Mouse (Mus musculus) small intestine, adult 2 months (tissue): ENCODE measurements at regions not wholly inside any gene's neighbourhood (a gene's known extent, or its start where the extent isn't known, plus 50 kb on each side); places are given as distances from the start of the nearest gene placed in this dataset.

Source experiments
- H3K27ac ChIP-seq: fragments of 200-500 bp; 2 replicates; pipeline ENCODE4 v1.5.1; 2012; ENCODE audit warnings: low read depth, low read length, control low read depth, inconsistent platforms; ENCODE audit not compliant: insufficient read depth
- H3K27me3 ChIP-seq: fragments of 200-500 bp; 2 replicates; pipeline ENCODE4 v1.6.1; 2012; ENCODE audit warnings: mild to moderate bottlenecking, moderate library complexity, low read length, inconsistent platforms; ENCODE audit not compliant: control insufficient read depth, insufficient read depth
- H3K36me3 ChIP-seq: fragments of 200-500 bp; 2 replicates; pipeline ENCODE4 v1.6.1; 2012; ENCODE audit warnings: mild to moderate bottlenecking, low read length, control low read depth, inconsistent platforms; ENCODE audit not compliant: control insufficient read depth, insufficient read depth
- H3K4me1 ChIP-seq: fragments of 200-500 bp; 2 replicates; pipeline ENCODE4 v1.6.1; 2012; ENCODE audit warnings: low read length, inconsistent platforms, mixed read lengths; ENCODE audit not compliant: control insufficient read depth, insufficient read depth, insufficient read length
- H3K4me3 ChIP-seq: fragments of 200-500 bp; 2 replicates; pipeline ENCODE4 v1.5.1; 2012; ENCODE audit warnings: low read depth, mild to moderate bottlenecking, control low read depth, inconsistent platforms, low read length, moderate library complexity
- CTCF ChIP-seq: fragments of 200-500 bp; IDR thresholded peaks from 2 replicates; pipeline ENCODE4 v1.5.1; 2012; ENCODE audit warnings: low read depth, mild to moderate bottlenecking, control low read depth, inconsistent platforms, low read length, moderate library complexity, mixed read lengths; ENCODE audit not compliant: insufficient replicate concordance, insufficient read length; ENCODE audit errors: extremely low read depth
- POLR2A ChIP-seq: fragments of 200-500 bp; IDR thresholded peaks from 2 replicates; pipeline ENCODE4 v1.6.1; 2012; ENCODE audit warnings: low read depth, mild to moderate bottlenecking, control low read depth, inconsistent platforms, low read length, moderate library complexity
- WGBS: fragments of 180-500 bp; shearing (Covaris S2); methylation state at CpG from one replicate; pipeline ENCODE4 v1.1.7; 2018; 5-methylcytosine and 5-hydroxymethylcytosine counted together

- no peak for TF ChIP-seq CTCF
- no peak for TF ChIP-seq POLR2A
- Histone ChIP-seq H3K36me3 (no peaks in the 10 kb centered on the region), H3K27me3 (no peaks in the 10 kb centered on the region), H3K4me1 (no peaks in the 10 kb centered on the region), H3K4me3 (no peak overlapping the region), H3K27ac (no peak overlapping the region)
- WGBS, result 72% methylated on average over 4 of the region's 4 CpGs
Measured at GRCm38 (mm10) chr6:22716864-22717557, 158.3 kb upstream of the Ptprz1 start.

GRCm38 (mm10) chr6:22716144-22716856, 159.0 kb upstream of the Ptprz1 start:
- H3K4me1 ChIP-seq, result no peaks in the 10 kb centered on the region
- H3K27me3 ChIP-seq, result no peaks in the 10 kb centered on the region
- H3K27ac ChIP-seq, result no peak overlapping the region
- 59% methylated on average over 7 of the region's 7 CpGs for WGBS
- no peak overlapping the region for H3K4me3 ChIP-seq
- TF ChIP-seq CTCF (no peak), POLR2A (no peak)
- no peaks in the 10 kb centered on the region for H3K36me3 ChIP-seq

- Histone ChIP-seq H3K4me3 (no peak overlapping the region), H3K27me3 (no peaks in the 10 kb centered on the region), H3K27ac (no peak overlapping the region), H3K36me3 (no peaks in the 10 kb centered on the region), H3K4me1 (no peaks in the 10 kb centered on the region)
- TF ChIP-seq POLR2A, result no peak
- TF ChIP-seq CTCF, result no peak
Measured at GRCm38 (mm10) chr6:22698187-22698586, 177.1 kb upstream of the Ptprz1 start.

GRCm38 (mm10) chr6:22688678-22689126, 186.6 kb upstream of the Ptprz1 start:
- Histone ChIP-seq H3K27me3 (no peaks in the 10 kb centered on the region), H3K36me3 (no peaks in the 10 kb centered on the region), H3K4me1 (no peaks in the 10 kb centered on the region), H3K4me3 (no peak overlapping the region), H3K27ac (no peak overlapping the region)
- 48% methylated on average over 7 of the region's 7 CpGs for WGBS
- no peak for TF ChIP-seq CTCF
- no peak for TF ChIP-seq POLR2A

GRCm38 (mm10) chr6:22674586-22674929, 200.7 kb upstream of the Ptprz1 start:
- no peaks in the 10 kb centered on the region for H3K36me3 ChIP-seq
- no peak for TF ChIP-seq CTCF
- no peak for TF ChIP-seq POLR2A
- no peaks in the 10 kb centered on the region for H3K4me1 ChIP-seq
- no peaks in the 10 kb centered on the region for H3K27me3 ChIP-seq
- H3K27ac ChIP-seq, result no peak overlapping the region
- WGBS, result 56% methylated on average over 1 of the region's 1 CpGs
- H3K4me3 ChIP-seq, result no peak overlapping the region

DNA sequence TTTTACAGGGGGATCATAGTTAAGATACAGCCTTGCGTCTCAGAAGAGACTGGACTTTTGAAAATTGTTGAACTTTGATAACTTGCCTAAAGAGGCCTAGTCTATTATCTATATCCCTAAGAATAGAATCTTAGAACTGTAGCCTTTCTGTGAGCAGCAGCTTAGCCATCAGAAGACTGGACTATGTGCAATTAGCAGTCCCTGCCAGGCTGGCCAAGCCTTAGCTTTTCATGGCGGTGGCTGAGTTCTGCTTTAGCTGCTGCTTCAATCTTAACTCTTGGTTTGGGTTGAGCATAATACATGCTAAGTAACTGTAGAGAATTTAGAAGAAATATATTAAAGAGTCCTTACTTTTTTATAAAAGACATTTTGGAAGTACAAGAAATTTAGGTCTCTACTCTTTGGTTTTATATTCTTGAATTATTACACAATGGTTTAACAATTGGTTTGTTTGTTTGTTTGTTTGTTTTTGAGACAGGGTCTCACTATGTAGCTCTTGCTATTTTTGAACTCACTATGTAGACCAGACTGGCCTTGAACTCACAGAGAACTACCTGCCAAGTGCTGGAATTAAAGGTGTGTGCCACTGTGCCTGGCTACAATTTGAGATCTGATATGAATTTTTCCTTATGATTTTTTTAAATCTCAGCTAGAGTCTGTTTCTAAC, 201.2 kb upstream of the Ptprz1 start:
- 93% methylated on average over 2 of the region's 2 CpGs for WGBS
- no peak for TF ChIP-seq POLR2A
- no peak for TF ChIP-seq CTCF
- Histone ChIP-seq H3K27ac (no peak overlapping the region), H3K36me3 (no peaks in the 10 kb centered on the region), H3K4me3 (no peak overlapping the region), H3K27me3 (no peaks in the 10 kb centered on the region), H3K4me1 (no peaks in the 10 kb centered on the region)

GRCm38 (mm10) chr6:22671524-22671923, 203.8 kb upstream of the Ptprz1 start:
- Histone ChIP-seq H3K27ac (no peak overlapping the region), H3K27me3 (no peaks in the 10 kb centered on the region), H3K4me3 (no peak overlapping the region), H3K36me3 (no peaks in the 10 kb centered on the region), H3K4me1 (no peaks in the 10 kb centered on the region)
- no peak for TF ChIP-seq POLR2A
- no peak for TF ChIP-seq CTCF
- 70% methylated on average over 1 of the region's 1 CpGs for WGBS
